Mouse (Mus musculus): Measurements from ENCODE around the gene Pbx1.

GRCm38 (mm10) chr1:168395523-168396159 is 36.4 kb downstream of the Pbx1 start:
- no peak for TF ChIP-seq CTCF (IDR thresholded peaks at IDR 0.05; ENCODE audit: borderline replicate concordance, extremely low read depth, insufficient read depth, insufficient read length)
- no peak for TF ChIP-seq POLR2A (IDR thresholded peaks at IDR 0.05; ENCODE audit: borderline replicate concordance, extremely low read depth, insufficient read depth, insufficient read length, poor library complexity, severe bottlenecking)

All from brain, embryonic 14.5 days (tissue).